Mouse (Mus musculus) left cerebral cortex, postnatal 36 days (tissue): ENCODE measurements at regions not wholly inside any gene's neighbourhood (a gene's known extent, or its start where the extent isn't known, plus 50 kb on each side); places are given as distances from the start of the nearest gene placed in this dataset.

ENCODE experiments used
- DNase-seq, 2 experiments: peaks; one replicate each; pipeline ENCODE4 v3.0.0; 2021 to 2022; ENCODE audit warnings: low spot score in 2 of 2, mixed read lengths in 1 of 2
- intact Hi-C: fragments of 180-260 bp; cut with DNase I; formaldehyde crosslinking; loops from one replicate; pipeline ENCODE4 v1.15.1; 2025

DNA sequence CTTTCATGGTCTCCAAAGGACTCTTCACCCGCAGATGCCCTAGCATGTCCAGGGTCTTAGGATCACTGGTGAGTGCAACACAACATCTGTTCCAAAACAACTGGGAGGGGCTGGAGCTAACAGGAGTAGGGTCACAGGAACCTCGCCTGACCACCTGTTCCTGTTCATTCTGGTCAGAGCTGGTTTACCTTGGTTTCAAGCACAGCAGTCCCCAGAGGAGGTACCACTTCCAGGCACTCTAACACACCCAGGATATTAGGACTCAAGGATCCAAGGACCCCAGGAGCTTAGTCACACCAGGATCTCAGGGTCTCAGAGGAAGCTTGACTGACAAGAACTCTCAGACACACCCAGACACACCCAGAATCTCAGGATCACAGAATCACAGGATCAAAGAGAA, 94.9 kb upstream of the Plscr5 start:
- no peak for DNase-seq
- intact Hi-C loops, result no loop called here

DNA sequence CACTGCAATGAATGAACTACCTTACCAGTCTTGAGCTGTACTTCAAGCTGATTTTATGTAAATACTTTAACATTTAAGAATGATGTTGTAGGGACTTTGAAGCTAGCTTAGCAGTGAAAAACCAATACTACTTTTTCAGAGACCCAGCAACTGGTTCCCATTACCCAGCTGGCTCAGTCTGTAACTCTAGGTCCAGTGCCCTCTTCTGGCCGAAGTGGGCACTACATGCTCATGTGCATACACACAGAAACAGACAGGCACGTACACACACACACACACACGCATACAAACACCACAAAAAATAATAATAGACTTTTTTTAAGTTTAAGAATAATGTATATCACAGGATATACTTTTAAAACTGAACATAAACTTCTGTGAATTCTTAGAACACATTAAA, 63.2 kb upstream of the Plscr5 start:
- DNase-seq, result no peak
- intact Hi-C loops, result no loop called here

DNA sequence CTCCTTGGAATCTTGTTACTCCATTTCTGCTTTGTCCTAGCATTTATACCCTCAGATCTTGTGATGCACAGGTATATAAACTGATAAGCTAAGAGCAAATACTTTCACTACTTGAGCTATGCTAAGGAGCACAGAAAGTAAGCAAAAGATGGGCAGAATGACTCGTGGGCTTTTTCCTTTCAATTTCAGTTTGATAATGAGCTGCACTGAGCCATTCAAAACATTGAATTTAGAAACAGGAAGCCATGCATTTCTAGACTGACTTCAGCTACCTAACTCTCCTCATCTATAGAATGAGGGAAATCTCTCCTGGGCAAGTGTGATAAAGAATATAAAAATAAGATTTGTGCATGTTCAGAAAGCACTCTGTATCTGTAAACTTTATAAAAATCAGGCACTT, 62.3 kb upstream of the Plscr5 start:
- no peak for DNase-seq
- intact Hi-C loops, result no loop called here

DNA sequence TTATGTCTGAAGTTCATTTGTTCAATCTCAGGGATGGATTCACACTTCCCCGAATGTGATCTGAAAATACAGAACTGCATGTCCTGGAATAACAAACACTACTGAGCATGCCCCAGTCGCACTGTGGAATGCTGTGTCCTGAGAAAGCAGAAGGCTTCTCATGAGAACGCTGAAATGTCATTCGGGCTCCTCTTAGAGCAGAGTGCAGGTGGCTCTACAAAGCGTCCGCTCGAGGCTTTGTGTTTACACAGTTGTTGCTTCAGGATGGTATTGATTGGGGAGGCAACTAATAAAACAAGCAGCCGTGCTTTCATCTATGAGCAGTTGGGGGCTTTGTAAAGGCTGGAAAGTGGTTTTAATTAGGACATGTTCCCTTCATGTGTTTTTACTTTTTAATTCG, 60.3 kb upstream of the Plscr5 start:
- intact Hi-C loops, result no loop called here
- no peak for DNase-seq

DNA sequence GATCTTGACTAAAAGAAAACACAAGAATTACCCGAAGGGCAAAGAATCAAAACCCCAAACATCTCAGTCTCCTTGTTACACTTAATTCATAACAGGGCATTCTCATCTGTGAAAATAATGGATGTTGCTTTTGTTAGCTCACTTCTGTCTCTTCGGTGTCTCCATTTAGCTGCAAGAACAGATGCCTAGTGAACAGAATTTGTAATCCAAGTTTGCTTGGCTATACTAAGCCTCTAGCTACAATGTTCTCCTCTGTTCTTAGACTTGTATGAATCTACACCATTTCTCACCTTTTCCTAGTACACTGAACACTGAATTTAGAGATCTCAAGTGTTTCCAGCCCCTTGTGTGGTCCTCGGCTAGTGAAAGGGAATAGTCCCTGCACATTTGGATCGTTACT, 50.8 kb upstream of the Plscr5 start:
- intact Hi-C loops, result loop anchor here (10.0 kb wide), 1 partner anchor 733 kb away; no protein-coding TSS in a partner anchor
- no peak for DNase-seq
